Mouse (Mus musculus): Measurements from ENCODE around the gene Alox5ap. TPM values are rescaled to one million over a fixed set of nuclear protein-coding genes. Genes with fewer than 3 reads are reported as not detected.

Gene Alox5ap
- total RNA-seq, 2 experiments from 2014 or later = 9.4 to 10.0 TPM

Small RNA genes lying within 50 kb of the gene (microRNA-seq; reads per million reads assigned to microRNA genes)
- 0 reads per million in 2 experiments for gene Gm24105

Other genes with a start within 250 kb of the Alox5ap start
- gene Uspl1, start 80.4 kb upstream of the Alox5ap start, total RNA-seq (2021) = 10 to 100 TPM; 42.5 to 42.6 TPM
- gene Hmgb1, start 80.3 kb upstream of the Alox5ap start, total RNA-seq (2021) = 100 to 1,000 TPM; 128 to 136 TPM
- 10 to 100 TPM; 18.6 to 23.0 TPM for gene Medag, start 147.0 kb downstream of the Alox5ap start, total RNA-seq (2021)
- under 1 TPM in 1 of 2 experiments, not detected in 1; 0.54 TPM for gene Tex26, start 174.9 kb downstream of the Alox5ap start, total RNA-seq (2021)

Measured in left cerebral cortex, adult 18-20 months (tissue).